Mouse (Mus musculus) MEL (cell line): ENCODE measurements at regions not wholly inside any gene's neighbourhood (a gene's known extent, or its start where the extent isn't known, plus 50 kb on each side); places are given as distances from the start of the nearest gene placed in this dataset.
A peak's percentile ranks its signal among the peaks of the same experiment; 100 is the strongest.

ENCODE experiments used
- DNase-seq: peaks from one replicate; pipeline ENCODE4 v3.0.0; 2011; ENCODE audit warnings: low read depth, low spot score
- H3K27ac ChIP-seq: 2 replicates; pipeline ENCODE4 v1.5.1; 2012; ENCODE audit warnings: low read depth, mild to moderate bottlenecking, control low read depth, low read length, moderate library complexity; ENCODE audit not compliant: control insufficient read depth
- H3K27me3 ChIP-seq, 2 experiments: fragments of 150-350 bp in 1 of 2; sonication (generic) in 1 of 2; 2 replicates each; pipeline ENCODE4 v1.6.1; 2012; ENCODE audit warnings: low read length in 2 of 2, mild to moderate bottlenecking in 2 of 2, improper control_type of control experiment in 1 of 2, moderate library complexity in 1 of 2; ENCODE audit not compliant: insufficient read depth in 2 of 2, control insufficient read depth in 1 of 2
- H3K36me3 ChIP-seq, 2 experiments: 2 replicates each; pipeline ENCODE4 v1.6.1; 2012 to 2014; ENCODE audit warnings: low read length in 2 of 2, improper control_type of control experiment in 1 of 2, inconsistent platforms in 1 of 2, mild to moderate bottlenecking in 1 of 2; ENCODE audit not compliant: insufficient read depth in 2 of 2, control insufficient read depth in 1 of 2
- H3K4me1 ChIP-seq, 2 experiments: fragments of 150-350 bp in 1 of 2; sonication (generic) in 1 of 2; 2 replicates each; pipeline ENCODE4 v1.6.1; 2012; ENCODE audit warnings: low read length in 2 of 2, improper control_type of control experiment in 1 of 2, mild to moderate bottlenecking in 1 of 2; ENCODE audit not compliant: insufficient read depth in 2 of 2, control insufficient read depth in 1 of 2
- H3K4me3 ChIP-seq, 2 experiments: fragments of 150-350 bp in 1 of 2; sonication (generic) in 1 of 2; 2 replicates each; pipeline ENCODE4 v1.5.1; 2012; ENCODE audit warnings: low read depth in 2 of 2, low read length in 2 of 2, mild to moderate bottlenecking in 2 of 2, moderate library complexity in 2 of 2, control low read depth in 1 of 2, improper control_type of control experiment in 1 of 2; ENCODE audit not compliant: control insufficient read depth in 1 of 2, insufficient read depth in 1 of 2
- H3K79me2 ChIP-seq: 2 replicates; pipeline ENCODE4 v1.6.1; 2012; ENCODE audit warnings: mild to moderate bottlenecking, low read length, moderate library complexity; ENCODE audit not compliant: control insufficient read depth, poor library complexity, insufficient read depth
- H3K9ac ChIP-seq: 2 replicates; pipeline ENCODE4 v1.6.1; 2012; ENCODE audit warnings: low read depth, mild to moderate bottlenecking, control low read depth, low read length, moderate library complexity; ENCODE audit not compliant: control insufficient read depth, poor library complexity, severe bottlenecking
- H3K9me3 ChIP-seq: fragments of 150-350 bp; sonication (generic); replicated peaks from 2 replicates; pipeline ENCODE4 v1.6.1; 2012; ENCODE audit warnings: mild to moderate bottlenecking, low read length, improper control_type of control experiment, moderate library complexity; ENCODE audit not compliant: insufficient read depth
- BHLHE40 ChIP-seq: IDR thresholded peaks from 2 replicates; pipeline ENCODE4 v1.6.1; 2012; ENCODE audit warnings: low read depth, mild to moderate bottlenecking, inconsistent platforms, low read length, improper control_type of control experiment, borderline replicate concordance
- CTCF ChIP-seq, 3 experiments: IDR thresholded peaks in 2 of 3; conservative IDR thresholded peaks in 1 of 3; 2 replicates each; pipeline ENCODE4 v1.5.1; 2011 to 2012; ENCODE audit warnings: low read length in 3 of 3, low read depth in 2 of 3, mild to moderate bottlenecking in 2 of 3, improper control_type of control experiment in 1 of 3, inconsistent platforms in 1 of 3, mixed read lengths in 1 of 3, moderate library complexity in 1 of 3; ENCODE audit not compliant: control insufficient read depth in 1 of 3, insufficient read depth in 1 of 3, poor library complexity in 1 of 3, severe bottlenecking in 1 of 3
- E2F4 ChIP-seq: IDR thresholded peaks from 2 replicates; pipeline ENCODE4 v1.6.1; 2011; ENCODE audit warnings: low read depth, low read length, improper control_type of control experiment, borderline replicate concordance
- EP300 ChIP-seq, 2 experiments: IDR thresholded peaks; 2 replicates each; pipeline ENCODE4 v1.6.1; 2011; ENCODE audit warnings: improper control_type of control experiment in 2 of 2, low read length in 2 of 2, low read depth in 1 of 2, mild to moderate bottlenecking in 1 of 2
- GABPA ChIP-seq: IDR thresholded peaks from 2 replicates; pipeline ENCODE4 v1.6.1; 2012; ENCODE audit warnings: low read depth, mild to moderate bottlenecking, inconsistent platforms, low read length, improper control_type of control experiment, moderate library complexity
- HCFC1 ChIP-seq: IDR thresholded peaks from 2 replicates; pipeline ENCODE4 v1.6.1; 2012; ENCODE audit warnings: low read depth, mild to moderate bottlenecking, inconsistent platforms, low read length, improper control_type of control experiment, moderate library complexity
- MAFK ChIP-seq: IDR thresholded peaks from 2 replicates; pipeline ENCODE4 v1.6.1; 2011; ENCODE audit warnings: low read depth, mild to moderate bottlenecking, low read length, improper control_type of control experiment, borderline replicate concordance
- MYB ChIP-seq: IDR thresholded peaks from 2 replicates; pipeline ENCODE4 v1.6.1; 2011; ENCODE audit warnings: mild to moderate bottlenecking, low read depth, low read length, improper control_type of control experiment
- NELFE ChIP-seq: IDR thresholded peaks from 2 replicates; pipeline ENCODE4 v1.6.1; 2011; ENCODE audit warnings: low read depth, low read length, improper control_type of control experiment
- NRF1 ChIP-seq: IDR thresholded peaks from 2 replicates; pipeline ENCODE4 v1.6.1; 2014; ENCODE audit warnings: low read depth, mild to moderate bottlenecking, inconsistent platforms, low read length, improper control_type of control experiment, moderate library complexity; ENCODE audit not compliant: poor library complexity, insufficient read depth, severe bottlenecking
- POLR2A ChIP-seq, 2 experiments: IDR thresholded peaks; 2 replicates each; pipeline ENCODE4 v1.6.1; 2011 to 2012; ENCODE audit warnings: low read length in 2 of 2, mild to moderate bottlenecking in 2 of 2, control low read depth in 1 of 2, improper control_type of control experiment in 1 of 2, low read depth in 1 of 2, moderate library complexity in 1 of 2; ENCODE audit not compliant: control insufficient read depth in 1 of 2, insufficient read depth in 1 of 2, poor library complexity in 1 of 2
- TCF12 ChIP-seq: IDR thresholded peaks from 2 replicates; pipeline ENCODE4 v1.6.1; 2014; ENCODE audit warnings: low read depth, mild to moderate bottlenecking, inconsistent platforms, low read length, improper control_type of control experiment, moderate library complexity
- USF2 ChIP-seq, 2 experiments: IDR thresholded peaks; 2 replicates each; pipeline ENCODE4 v1.6.1; 2011 to 2012; ENCODE audit warnings: improper control_type of control experiment in 2 of 2, low read length in 2 of 2, borderline replicate concordance in 1 of 2, inconsistent platforms in 1 of 2, low read depth in 1 of 2, mild to moderate bottlenecking in 1 of 2; ENCODE audit not compliant: insufficient read depth in 1 of 2
- ZC3H11A ChIP-seq: IDR thresholded peaks from 2 replicates; pipeline ENCODE4 v1.6.1; 2012; ENCODE audit warnings: low read depth, mild to moderate bottlenecking, inconsistent platforms, low read length, improper control_type of control experiment
- ZKSCAN1 ChIP-seq: IDR thresholded peaks from 2 replicates; pipeline ENCODE4 v1.6.1; 2012; ENCODE audit warnings: low read depth, mild to moderate bottlenecking, inconsistent platforms, low read length, improper control_type of control experiment, moderate library complexity

DNA sequence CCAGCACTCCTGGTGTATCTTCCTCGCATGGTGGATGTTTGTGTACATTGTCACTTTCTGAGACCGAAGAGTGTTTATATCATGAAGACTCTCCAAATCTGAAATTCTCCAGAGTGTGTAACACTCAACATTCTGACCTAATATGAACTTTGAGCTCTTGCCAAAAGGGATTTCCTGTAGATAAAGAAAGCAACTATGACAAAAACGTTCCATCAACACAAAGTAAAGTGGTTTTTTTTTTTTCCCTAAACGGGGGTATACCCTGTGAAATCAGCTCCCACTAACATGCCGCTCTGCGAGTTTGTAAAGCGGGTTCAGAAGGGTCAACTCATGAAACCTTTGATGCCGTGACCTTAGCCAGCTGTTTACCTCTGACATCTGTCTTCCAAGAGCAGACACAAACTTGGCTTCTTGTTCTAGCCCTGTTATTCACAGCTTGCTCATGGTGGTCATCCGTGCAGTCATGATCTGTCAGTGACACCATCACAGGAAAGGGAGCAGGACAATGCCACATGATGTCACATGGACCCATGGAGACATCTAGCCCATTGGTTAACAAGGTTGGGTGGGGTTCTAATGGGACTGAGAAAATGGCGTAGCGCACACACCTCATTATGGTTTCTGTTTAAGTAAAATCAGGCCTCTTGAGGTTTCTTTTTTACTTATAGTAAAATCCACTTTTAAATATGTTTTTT, 122.9 kb upstream of the Cmc1 start (continued):
- TF ChIP-seq POLR2A (IDR thresholded peaks at IDR 0.05; ENCODE audit: control insufficient read depth in 1 of 2, insufficient read depth in 1 of 2, low read depth in 1 of 2, low read length in 2 of 2, poor library complexity in 1 of 2) (no peak), ZKSCAN1 (no peak), NRF1 (no peak), EP300 (IDR thresholded peaks at IDR 0.05; ENCODE audit: low read depth in 1 of 2, low read length in 2 of 2) (peak; percentile 79 to 83), ZC3H11A (no peak), HCFC1 (peak; percentile 31; the same call in 1 of the 2 replicates), MAFK (0 out of 2 replicates have a peak, but pooled peaks have one; percentile 9)

DNA sequence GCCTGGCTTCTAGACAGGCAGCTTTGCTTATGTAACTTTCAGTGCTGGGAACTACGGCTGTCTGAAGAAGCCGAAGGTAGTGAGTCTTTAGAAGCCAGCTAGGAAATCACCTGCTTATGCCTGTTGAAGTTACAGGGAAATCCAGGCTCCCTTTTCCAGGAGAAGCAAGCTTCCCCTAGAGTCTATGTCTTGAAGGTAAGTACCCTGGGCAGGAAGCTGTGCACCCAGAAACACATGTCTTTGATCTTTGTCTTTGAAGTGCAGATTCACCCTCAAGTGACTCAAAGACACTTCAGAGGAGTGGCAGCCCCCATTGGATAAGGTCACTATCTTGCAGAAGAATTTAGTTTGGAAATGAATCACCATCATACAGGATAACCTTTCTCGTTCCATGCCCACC, 135.5 kb upstream of the Cmc1 start:
- no peak for TF ChIP-seq BHLHE40
- no peak for TF ChIP-seq E2F4
- no peak for TF ChIP-seq ZKSCAN1
- no peak for TF ChIP-seq GABPA
- TF ChIP-seq, all 39 proteins: peak for 0
- Histone ChIP-seq H3K27ac (no peak overlapping the region), H3K9ac (no peak overlapping the region), H3K4me3 (no peak overlapping the region), H3K79me2 (no peaks in the 10 kb centered on the region), H3K27me3 (no peaks in the 10 kb centered on the region), H3K36me3 (no peaks in the 10 kb centered on the region), H3K4me1 (no peaks in the 10 kb centered on the region), H3K9me3 (no peaks in the 10 kb centered on the region)
- DNase-seq = no peak

DNA sequence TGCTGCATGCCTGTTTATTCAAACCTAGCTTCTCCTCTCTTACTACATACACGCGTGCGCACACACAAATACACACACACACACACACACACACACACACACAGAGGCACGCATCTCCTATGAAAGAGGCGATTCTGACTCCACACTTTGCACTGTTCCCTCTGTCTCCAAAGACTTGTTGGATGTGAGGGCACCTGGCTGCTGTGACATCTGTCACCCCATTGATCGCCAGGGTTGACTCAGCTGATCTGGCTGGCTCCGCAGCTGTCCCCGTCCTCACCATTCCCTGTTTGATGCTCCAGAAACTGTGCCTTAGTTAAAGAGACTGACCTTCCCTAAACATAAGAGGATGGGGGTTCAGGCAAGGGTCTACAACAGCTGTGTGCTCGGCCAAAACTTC, 137.6 kb upstream of the Cmc1 start:
- Histone ChIP-seq H3K9ac (no peak overlapping the region), H3K27ac (no peak overlapping the region), H3K9me3 (no peaks in the 10 kb centered on the region), H3K4me3 (no peak overlapping the region), H3K36me3 (no peaks in the 10 kb centered on the region), H3K27me3 (no peaks in the 10 kb centered on the region), H3K79me2 (no peaks in the 10 kb centered on the region), H3K4me1 (no peaks in the 10 kb centered on the region)
- no peak for TF ChIP-seq USF2 (IDR thresholded peaks at IDR 0.05; ENCODE audit: borderline replicate concordance in 1 of 2, insufficient read depth in 1 of 2, low read depth in 1 of 2, low read length in 2 of 2)
- no peak for TF ChIP-seq NELFE
- no peak for TF ChIP-seq TCF12
- no peak for TF ChIP-seq CTCF (IDR thresholded peaks at IDR 0.05 in 2 of 3, conservative IDR thresholded peaks at IDR 0.05 in 1 of 3; ENCODE audit: control insufficient read depth in 1 of 3, insufficient read depth in 1 of 3, low read depth in 2 of 3, low read length in 3 of 3, poor library complexity in 1 of 3, severe bottlenecking in 1 of 3)
- TF ChIP-seq MYB = no peak
- no peak for DNase-seq
